Mouse (Mus musculus): Measurements from ENCODE around the gene Muc2. TPM values are rescaled to one million over a fixed set of nuclear protein-coding genes. Genes with fewer than 3 reads are reported as not detected.

Gene Muc2
- under 1 TPM; 0.63 to 0.70 TPM for total RNA-seq (2023)

DNA sequence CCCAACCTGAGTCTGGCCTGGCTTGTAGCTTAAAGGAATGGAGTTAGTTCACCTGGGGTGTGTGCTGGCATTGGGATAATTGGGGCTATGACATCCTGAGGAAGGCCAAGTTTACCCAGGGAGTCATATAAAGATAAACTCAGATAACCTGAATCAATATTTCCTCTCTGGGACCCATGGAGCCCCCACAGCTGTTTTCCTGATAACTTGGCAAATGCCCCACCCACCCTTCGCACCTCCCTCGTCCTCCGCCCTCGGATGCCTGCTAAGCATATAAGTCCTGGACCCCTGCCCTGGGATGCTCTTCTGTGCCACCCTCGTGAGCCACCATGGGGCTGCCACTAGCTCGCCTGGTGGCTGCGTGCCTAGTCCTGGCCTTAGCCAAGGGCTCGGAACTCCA is at the start of gene Muc2:
Gene Muc2 (plus strand): TSS at position 301 of the 400 bp plus-strand sequence.

DNA sequence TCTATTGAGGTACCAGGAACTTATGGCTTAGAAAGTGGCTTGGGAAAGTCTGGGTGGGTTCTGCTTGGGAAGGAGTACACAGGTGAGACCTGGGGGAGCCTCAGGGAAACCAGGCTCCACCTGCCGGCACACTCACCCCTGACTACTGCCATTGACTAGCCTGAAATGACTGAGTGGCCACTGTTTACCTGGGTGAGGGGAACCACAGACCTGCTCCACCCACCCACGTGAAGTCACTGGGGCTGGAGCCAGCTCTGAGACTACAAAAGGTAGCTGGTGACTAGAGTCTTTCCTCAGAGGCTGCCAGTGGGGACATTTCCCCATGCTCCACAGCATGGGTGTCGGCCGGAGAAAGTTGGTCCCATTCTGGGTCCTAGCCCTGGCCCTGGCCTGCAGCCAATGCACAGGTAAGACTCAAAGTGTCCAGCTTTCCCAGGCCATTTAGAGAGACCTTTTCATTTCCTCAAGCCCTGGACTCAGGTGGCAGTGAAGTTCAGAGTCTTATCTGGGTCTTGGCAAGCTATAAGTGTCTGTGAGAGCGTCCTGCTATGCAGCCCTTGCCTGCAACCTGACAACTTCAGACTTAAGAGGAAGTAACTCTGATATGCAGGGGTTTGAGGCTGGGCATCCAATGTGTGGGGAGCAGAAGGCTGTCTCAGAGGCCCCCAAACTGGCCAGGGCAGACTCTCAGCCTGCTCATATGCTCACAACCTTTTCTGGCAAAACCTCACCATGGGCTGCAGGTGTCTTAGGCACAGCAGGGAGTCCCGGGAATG is 98.7 kb downstream of the Muc2 start, which contains the start of gene Muc5ac:
Gene Muc5ac (plus strand): TSS at position 296 of the 776 bp plus-strand sequence.

Other genes starting within 250 kb of the Muc2 start
- gene Pidd1, start 246.3 kb upstream of the Muc2 start, total RNA-seq (2023): 1 to 10 TPM; 2.6 to 3.8 TPM
- gene Rplp2, start 243.0 kb upstream of the Muc2 start, total RNA-seq (2023): 1,000 to 10,000 TPM; 1,146 to 1,432 TPM
- gene Pnpla2, start 235.1 kb upstream of the Muc2 start, total RNA-seq (2023): 100 to 1,000 TPM; 126 to 136 TPM
- 10 to 100 TPM; 15.0 to 17.3 TPM for gene Cracr2b, start 229.2 kb upstream of the Muc2 start, total RNA-seq (2023)
- gene Cd151, start 222.9 kb upstream of the Muc2 start, total RNA-seq (2023): 10 to 100 TPM; 17.8 to 21.7 TPM
- gene Polr2l, start 215.2 kb upstream of the Muc2 start, total RNA-seq (2023): 10 to 100 TPM; 16.3 to 17.3 TPM
- 10 to 100 TPM; 34.5 to 39.3 TPM for gene Tspan4, start 215.1 kb upstream of the Muc2 start, total RNA-seq (2023)
- 10 to 100 TPM; 31.4 to 38.5 TPM for gene Chid1, start 150.5 kb upstream of the Muc2 start, total RNA-seq (2023)
- gene Ap2a2, start 128.2 kb upstream of the Muc2 start, total RNA-seq (2023): 100 to 1,000 TPM; 129 to 148 TPM
- gene Muc6, start 35.0 kb upstream of the Muc2 start, total RNA-seq (2023): not detected
- gene Muc5ac, start 98.6 kb downstream of the Muc2 start, total RNA-seq (2023): not detected
- gene Muc5b, start 148.7 kb downstream of the Muc2 start, total RNA-seq (2023): not detected
- 10 to 100 TPM; 56.4 to 60.9 TPM for gene Tollip, start 228.2 kb downstream of the Muc2 start, total RNA-seq (2023)